Mouse (Mus musculus) liver, adult (tissue): Measurements from ENCODE around the gene Rnf222.

Experiments
- GATA4 ChIP-seq: IDR thresholded peaks from 2 replicates; pipeline ENCODE4 v1.6.1; 2014; ENCODE audit warnings: mild to moderate bottlenecking, low read length; ENCODE audit not compliant: insufficient replicate concordance

The Rnf222 gene

GRCm38 (mm10) chr11:68874841-68875240 is 13.5 kb upstream of the Rnf222 start:
- TF ChIP-seq GATA4 = no peak

GRCm38 (mm10) chr11:68878811-68879210 is 9.5 kb upstream of the Rnf222 start:
- no peak for TF ChIP-seq GATA4

- TF ChIP-seq GATA4 = no peak
Measured at GRCm38 (mm10) chr11:68882107-68882506, 6.2 kb upstream of the Rnf222 start.

GRCm38 (mm10) chr11:68883843-68884242 is 4.5 kb upstream of the Rnf222 start:
- TF ChIP-seq GATA4 = no peak

GRCm38 (mm10) chr11:68884368-68884767 is 4.0 kb upstream of the Rnf222 start:
- TF ChIP-seq GATA4 = no peak

GRCm38 (mm10) chr11:68886091-68886490 is 2.3 kb upstream of the Rnf222 start:
- TF ChIP-seq GATA4 = no peak

GRCm38 (mm10) chr11:68888653-68889052 is 300 bp downstream of the Rnf222 start:
- TF ChIP-seq GATA4 = no peak

GRCm38 (mm10) chr11:68890625-68891024 is 2.3 kb downstream of the Rnf222 start:
- no peak for TF ChIP-seq GATA4

- TF ChIP-seq GATA4 = no peak
Measured at GRCm38 (mm10) chr11:68891823-68892222, 3.5 kb downstream of the Rnf222 start.

GRCm38 (mm10) chr11:68892233-68892832 is 4.0 kb downstream of the Rnf222 start:
- peak; percentile 93; the same call in 1 of the 2 replicates for TF ChIP-seq GATA4

- no peak for TF ChIP-seq GATA4
Measured at GRCm38 (mm10) chr11:68893911-68894464, 5.6 kb downstream of the Rnf222 start.

- no peak for TF ChIP-seq GATA4
Measured at GRCm38 (mm10) chr11:68896247-68896646, 7.9 kb downstream of the Rnf222 start.

GRCm38 (mm10) chr11:68897120-68897519 is 8.8 kb downstream of the Rnf222 start:
- no peak for TF ChIP-seq GATA4

- peak; percentile 59; the same call in 1 of the 2 replicates for TF ChIP-seq GATA4
Measured at GRCm38 (mm10) chr11:68897838-68898237, 9.5 kb downstream of the Rnf222 start.

GRCm38 (mm10) chr11:68898790-68899189 is 10.4 kb downstream of the Rnf222 start:
- peak; percentile 86 for TF ChIP-seq GATA4

GRCm38 (mm10) chr11:68899815-68900214 is 11.5 kb downstream of the Rnf222 start:
- TF ChIP-seq GATA4 = no peak
